Mouse (Mus musculus): ENCODE results near the gene Selenon.

The Selenon gene

GRCm38 (mm10) chr4:134579212-134579611 is 27.2 kb upstream of the Selenon start:
- in situ Hi-C loops (cut with MboI; ENCODE audit: low sequenced_read_pairs): no loop called here

- in situ Hi-C loops (cut with MboI; ENCODE audit: low sequenced_read_pairs): no loop called here
Observed at GRCm38 (mm10) chr4:134578407-134578806, 26.4 kb upstream of the Selenon start.

- in situ Hi-C loops (cut with MboI; ENCODE audit: low sequenced_read_pairs): no loop called here
Observed at GRCm38 (mm10) chr4:134577281-134577680, 25.3 kb upstream of the Selenon start.

GRCm38 (mm10) chr4:134575486-134575885 is 23.5 kb upstream of the Selenon start:
- in situ Hi-C loops (cut with MboI; ENCODE audit: low sequenced_read_pairs): no loop called here

- in situ Hi-C loops (cut with MboI; ENCODE audit: low sequenced_read_pairs): no loop called here
Observed at GRCm38 (mm10) chr4:134572449-134573300, 20.7 kb upstream of the Selenon start.

GRCm38 (mm10) chr4:134570704-134571451 is 18.9 kb upstream of the Selenon start:
- in situ Hi-C loops (cut with MboI; ENCODE audit: low sequenced_read_pairs): no loop called here

GRCm38 (mm10) chr4:134569831-134570230 is 17.9 kb upstream of the Selenon start:
- in situ Hi-C loops (cut with MboI; ENCODE audit: low sequenced_read_pairs): no loop called here

GRCm38 (mm10) chr4:134569205-134569604 is 17.2 kb upstream of the Selenon start:
- in situ Hi-C loops (cut with MboI; ENCODE audit: low sequenced_read_pairs): no loop called here

GRCm38 (mm10) chr4:134567377-134568226 is 15.6 kb upstream of the Selenon start:
- in situ Hi-C loops (cut with MboI; ENCODE audit: low sequenced_read_pairs): no loop called here

GRCm38 (mm10) chr4:134564093-134564492 is 12.1 kb upstream of the Selenon start:
- in situ Hi-C loops (cut with MboI; ENCODE audit: low sequenced_read_pairs): no loop called here

GRCm38 (mm10) chr4:134563624-134564023 is 11.7 kb upstream of the Selenon start:
- in situ Hi-C loops (cut with MboI; ENCODE audit: low sequenced_read_pairs): no loop called here

GRCm38 (mm10) chr4:134562014-134562413 is 10.0 kb upstream of the Selenon start:
- in situ Hi-C loops (cut with MboI; ENCODE audit: low sequenced_read_pairs): no loop called here

GRCm38 (mm10) chr4:134560699-134561098 is 8.7 kb upstream of the Selenon start:
- in situ Hi-C loops (cut with MboI; ENCODE audit: low sequenced_read_pairs): no loop called here

- in situ Hi-C loops (cut with MboI; ENCODE audit: low sequenced_read_pairs): no loop called here
Observed at GRCm38 (mm10) chr4:134559154-134559553, 7.2 kb upstream of the Selenon start.

- in situ Hi-C loops (cut with MboI; ENCODE audit: low sequenced_read_pairs): no loop called here
Observed at GRCm38 (mm10) chr4:134558570-134559113, 6.7 kb upstream of the Selenon start.

- in situ Hi-C loops (cut with MboI; ENCODE audit: low sequenced_read_pairs): no loop called here
Observed at GRCm38 (mm10) chr4:134557626-134558249, 5.8 kb upstream of the Selenon start.

- in situ Hi-C loops (cut with MboI; ENCODE audit: low sequenced_read_pairs): no loop called here
Observed at GRCm38 (mm10) chr4:134555956-134556580, 4.1 kb upstream of the Selenon start.

GRCm38 (mm10) chr4:134553631-134554030 is 1.7 kb upstream of the Selenon start:
- in situ Hi-C loops (cut with MboI; ENCODE audit: low sequenced_read_pairs): no loop called here

- in situ Hi-C loops (cut with MboI; ENCODE audit: low sequenced_read_pairs): no loop called here
Observed at GRCm38 (mm10) chr4:134549899-134550298, 2.1 kb downstream of the Selenon start.
